Mouse (Mus musculus) layer of hippocampus, adult 11-12 months (tissue): ENCODE measurements around the gene Rai14.

ENCODE experiments used
- DNase-seq: peaks from one replicate; pipeline ENCODE4 v3.0.0; 2022; ENCODE audit warnings: low spot score

Rai14 gene

GRCm38 (mm10) chr15:10714409-10715138 is at the start of gene Rai14:
Gene Rai14, minus strand, starts transcription at chr15:10714624.
- DNase-seq, result peak; percentile 37

GRCm38 (mm10) chr15:10761441-10761840 is 47.0 kb upstream of the Rai14 start:
- DNase-seq, result no peak

GRCm38 (mm10) chr15:10760006-10760405 is 45.6 kb upstream of the Rai14 start:
- DNase-seq, result no peak

GRCm38 (mm10) chr15:10759440-10759839 is 45.0 kb upstream of the Rai14 start:
- no peak for DNase-seq

GRCm38 (mm10) chr15:10758808-10759207 is 44.4 kb upstream of the Rai14 start:
- DNase-seq, result no peak

- DNase-seq, result no peak
Observed at GRCm38 (mm10) chr15:10751141-10751540, 36.7 kb upstream of the Rai14 start.

- no peak for DNase-seq
Observed at GRCm38 (mm10) chr15:10750339-10750738, 35.9 kb upstream of the Rai14 start.

GRCm38 (mm10) chr15:10749678-10750077 is 35.3 kb upstream of the Rai14 start:
- no peak for DNase-seq

- no peak for DNase-seq
Observed at GRCm38 (mm10) chr15:10747638-10748037, 33.2 kb upstream of the Rai14 start.

- DNase-seq, result no peak
Observed at GRCm38 (mm10) chr15:10747226-10747625, 32.8 kb upstream of the Rai14 start.

- DNase-seq, result no peak
Observed at GRCm38 (mm10) chr15:10746303-10747051, 32.1 kb upstream of the Rai14 start.

- DNase-seq, result no peak
Observed at GRCm38 (mm10) chr15:10742441-10742840, 28.0 kb upstream of the Rai14 start.

GRCm38 (mm10) chr15:10739279-10739678 is 24.9 kb upstream of the Rai14 start:
- no peak for DNase-seq

GRCm38 (mm10) chr15:10738354-10739142 is 24.1 kb upstream of the Rai14 start:
- no peak for DNase-seq

GRCm38 (mm10) chr15:10735948-10736347 is 21.5 kb upstream of the Rai14 start:
- no peak for DNase-seq

GRCm38 (mm10) chr15:10735216-10735615 is 20.8 kb upstream of the Rai14 start:
- DNase-seq, result no peak

- no peak for DNase-seq
Observed at GRCm38 (mm10) chr15:10731398-10731797, 17.0 kb upstream of the Rai14 start.

- DNase-seq, result no peak
Observed at GRCm38 (mm10) chr15:10726272-10726671, 11.8 kb upstream of the Rai14 start.

GRCm38 (mm10) chr15:10724857-10725256 is 10.4 kb upstream of the Rai14 start:
- DNase-seq, result no peak

- DNase-seq, result no peak
Observed at GRCm38 (mm10) chr15:10723507-10723906, 9.1 kb upstream of the Rai14 start.

- no peak for DNase-seq
Observed at GRCm38 (mm10) chr15:10722629-10723339, 8.4 kb upstream of the Rai14 start.

GRCm38 (mm10) chr15:10721259-10721781 is 6.9 kb upstream of the Rai14 start:
- DNase-seq, result no peak
